Mouse (Mus musculus) layer of hippocampus, adult 18-20 months (tissue): ENCODE data around the gene Ipp. TPM values are rescaled to one million over a fixed set of nuclear protein-coding genes. Genes with fewer than 3 reads are reported as not detected.

Experiments
- DNase-seq, 2 experiments: peaks; one replicate each; pipeline ENCODE4 v3.0.0; 2022; ENCODE audit warnings: low spot score in 2 of 2
- total RNA-seq, 2 experiments: library from RNA; stranded (reverse); gene quantifications; 2 replicates each; pipeline ENCODE4 v1.2.3; 2021

Ipp gene
- total RNA-seq, 2 experiments from 2014 or later, result 17.1 to 19.4 TPM

GRCm38 (mm10) chr4:116557306-116558121 lies 50.2 kb downstream of the Ipp start, which contains the start of gene Gpbp1l1:
TSS of gene Gpbp1l1 (plus strand) at chr4:116557658.
- peak; percentile 98 for DNase-seq

- DNase-seq, result no peak
Measured at GRCm38 (mm10) chr4:116558151-116558882, 51.0 kb downstream of the Ipp start.

Other genes with a start within 250 kb of the Ipp start
- 10 to 100 TPM; 94.1 to 97.6 TPM for gene Mast2, start 43.4 kb upstream of the Ipp start, total RNA-seq
- gene Tmem69, start 48.4 kb downstream of the Ipp start, total RNA-seq, result 10 to 100 TPM; 12.3 to 13.0 TPM
- 10 to 100 TPM; 45.2 to 49.3 TPM for gene Gpbp1l1, start 50.1 kb downstream of the Ipp start, total RNA-seq
- 1 to 10 TPM; 4.6 to 4.8 TPM for gene Ccdc17, start 89.1 kb downstream of the Ipp start, total RNA-seq
- 10 to 100 TPM; 24.5 to 25.4 TPM for gene Nasp, start 120.4 kb downstream of the Ipp start, total RNA-seq
- gene Akr1a1, start 144.1 kb downstream of the Ipp start, total RNA-seq, result 100 to 1,000 TPM; 395 to 397 TPM
- 100 to 1,000 TPM; 153 to 155 TPM for gene Prdx1, start 178.0 kb downstream of the Ipp start, total RNA-seq
- 10 to 100 TPM; 17.0 TPM for gene Mmachc, start 200.9 kb downstream of the Ipp start, total RNA-seq
- gene Ccdc163, start 201.0 kb downstream of the Ipp start, total RNA-seq, result 1 to 10 TPM; 4.6 to 7.8 TPM
- gene Tesk2, start 213.4 kb downstream of the Ipp start, total RNA-seq, result 1 to 10 TPM; 3.7 TPM